Mouse (Mus musculus): ENCODE data around the gene Gm10192.
"Not testable (repeated sequence)": the region's sequence is repeated elsewhere in the genome, so short reads cannot be mapped to it uniquely, and the experiment has no call there.

Gene Gm10192

GRCm38 (mm10) chr4:97183066-97183465, at the start of gene Gm10192:
Gene Gm10192, minus strand, starts transcription at chr4:97183166.
- DNase-seq (ENCODE audit: low spot score in 2 of 2): not testable (repeated sequence)

- DNase-seq (ENCODE audit: low spot score in 2 of 2): no peak
Measured at GRCm38 (mm10) chr4:97230411-97231104, 47.6 kb upstream of the Gm10192 start.

- no peak for DNase-seq (ENCODE audit: low spot score in 2 of 2)
Measured at GRCm38 (mm10) chr4:97219701-97220100, 36.7 kb upstream of the Gm10192 start.

- DNase-seq (ENCODE audit: low spot score in 2 of 2): no peak
Measured at GRCm38 (mm10) chr4:97217906-97218305, 34.9 kb upstream of the Gm10192 start.

- no peak for DNase-seq (ENCODE audit: low spot score in 2 of 2)
Measured at GRCm38 (mm10) chr4:97212514-97212913, 29.5 kb upstream of the Gm10192 start.

GRCm38 (mm10) chr4:97202986-97203385, 20.0 kb upstream of the Gm10192 start:
- DNase-seq (ENCODE audit: low spot score in 2 of 2): not testable (repeated sequence)

GRCm38 (mm10) chr4:97193176-97193575, 10.2 kb upstream of the Gm10192 start:
- DNase-seq (ENCODE audit: low spot score in 2 of 2): no peak

- DNase-seq (ENCODE audit: low spot score in 2 of 2): no peak
Measured at GRCm38 (mm10) chr4:97192601-97193000, 9.6 kb upstream of the Gm10192 start.

GRCm38 (mm10) chr4:97180396-97180795, 2.6 kb downstream of the Gm10192 start:
- no peak for DNase-seq (ENCODE audit: low spot score in 2 of 2)

- DNase-seq (ENCODE audit: low spot score in 2 of 2): no peak
Measured at GRCm38 (mm10) chr4:97156841-97157345, 26.1 kb downstream of the Gm10192 start.

GRCm38 (mm10) chr4:97156084-97156483, 26.9 kb downstream of the Gm10192 start:
- DNase-seq (ENCODE audit: low spot score in 2 of 2): no peak

GRCm38 (mm10) chr4:97153554-97153953, 29.4 kb downstream of the Gm10192 start:
- no peak for DNase-seq (ENCODE audit: low spot score in 2 of 2)

- DNase-seq (ENCODE audit: low spot score in 2 of 2): no peak
Measured at GRCm38 (mm10) chr4:97142484-97142883, 40.5 kb downstream of the Gm10192 start.

Data from right cerebral cortex, adult 2 months (tissue).